Mouse (Mus musculus) left cerebral cortex, postnatal 14 days (tissue): Measurements from ENCODE around the gene Olfr521. TPM values are rescaled to one million over a fixed set of nuclear protein-coding genes. Genes with fewer than 3 reads are reported as not detected.
"Not testable (repeated sequence)": the region's sequence is repeated elsewhere in the genome, so short reads cannot be mapped to it uniquely, and the experiment has no call there.

ENCODE experiments used
- DNase-seq, 2 experiments: peaks; one replicate each; pipeline ENCODE4 v3.0.0; 2021 to 2022; ENCODE audit warnings: low spot score in 2 of 2, mixed read lengths in 1 of 2
- intact Hi-C: fragments of 180-260 bp; cut with DNase I; formaldehyde crosslinking; loops from one replicate; pipeline ENCODE4 v1.15.1; 2025
- long read RNA-seq, 2 experiments: library from polyadenylated mRNA; stranded (forward); transcript quantifications; one replicate each; pipeline ENCODE4 v2.0.0; 2021
- total RNA-seq, 2 experiments: library from RNA; stranded (reverse); gene quantifications; 2 replicates each; pipeline ENCODE4 v1.2.3; 2021

Gene Olfr521
- total RNA-seq, result not detected
- long read RNA-seq, experiment 1, result 0 reads
- long read RNA-seq, experiment 2, result 0 reads

GRCm38 (mm10) chr7:99763207-99763606 is at the start of gene Olfr521:
Gene Olfr521, plus strand, starts transcription at chr7:99763507.
- no peak for DNase-seq
- intact Hi-C loops, result no loop called here

DNA sequence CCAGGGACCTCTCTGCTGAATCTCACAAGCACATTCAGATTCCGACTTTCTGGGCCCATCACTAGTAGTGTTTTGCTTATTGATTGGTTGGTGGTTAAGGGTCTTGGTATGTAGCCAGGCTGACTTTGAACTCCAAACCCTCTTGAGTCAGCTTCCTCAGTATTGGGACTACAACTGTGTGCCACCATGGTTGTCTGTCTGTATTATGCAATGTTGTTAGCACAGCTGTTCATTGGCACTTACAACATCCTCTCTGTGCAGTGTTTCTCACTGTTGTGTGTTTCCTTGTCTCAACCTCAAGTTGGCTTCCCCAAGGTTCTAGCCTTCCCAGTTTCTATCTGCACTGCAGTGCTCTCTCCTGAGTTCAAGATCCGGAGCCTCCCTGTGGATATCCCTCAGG is 46.8 kb upstream of the Olfr521 start:
- intact Hi-C loops, result no loop called here

GRCm38 (mm10) chr7:99729973-99730372 is 33.3 kb upstream of the Olfr521 start, which contains the start of gene Olfr520:
Gene Olfr520, plus strand, starts transcription at chr7:99730273.
- intact Hi-C loops, result no loop called here

More for the DNA sequence above, 46.8 kb upstream of the Olfr521 start:
- DNase-seq, result no peak

GRCm38 (mm10) chr7:99734612-99735011 is 28.7 kb upstream of the Olfr521 start:
- intact Hi-C loops, result no loop called here
- no peak for DNase-seq

More at GRCm38 (mm10) chr7:99729973-99730372, 33.3 kb upstream of the Olfr521 start, which contains the start of gene Olfr520:
- no peak for DNase-seq

GRCm38 (mm10) chr7:99735491-99735890 is 27.8 kb upstream of the Olfr521 start:
- intact Hi-C loops, DNase-seq: not testable (repeated sequence)

GRCm38 (mm10) chr7:99739276-99739675 is 24.0 kb upstream of the Olfr521 start:
- DNase-seq, result peak; percentile 19 to 45

DNA sequence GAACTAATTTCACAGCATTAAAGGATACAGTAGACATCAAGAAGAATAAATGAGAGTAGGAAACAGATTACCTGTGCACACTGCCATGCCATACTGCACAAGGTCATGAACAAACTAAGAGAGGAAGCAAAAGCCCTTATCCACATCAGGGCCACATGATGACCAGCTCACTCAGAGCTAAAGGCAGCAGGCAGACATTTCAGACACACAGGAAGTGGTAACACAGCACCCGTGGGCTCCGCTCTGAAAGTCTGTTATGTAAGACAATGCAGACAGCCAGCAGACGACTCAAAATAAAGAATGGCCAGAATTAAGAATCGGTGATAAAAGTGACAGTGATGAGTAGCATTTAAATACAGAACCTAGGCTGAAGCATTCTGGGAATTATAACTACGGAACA is 18.1 kb downstream of the Olfr521 start:
- peak; percentile 6 to 29 for DNase-seq
- intact Hi-C loops, result no loop called here

More at GRCm38 (mm10) chr7:99739276-99739675, 24.0 kb upstream of the Olfr521 start:
- intact Hi-C loops, result no loop called here

DNA sequence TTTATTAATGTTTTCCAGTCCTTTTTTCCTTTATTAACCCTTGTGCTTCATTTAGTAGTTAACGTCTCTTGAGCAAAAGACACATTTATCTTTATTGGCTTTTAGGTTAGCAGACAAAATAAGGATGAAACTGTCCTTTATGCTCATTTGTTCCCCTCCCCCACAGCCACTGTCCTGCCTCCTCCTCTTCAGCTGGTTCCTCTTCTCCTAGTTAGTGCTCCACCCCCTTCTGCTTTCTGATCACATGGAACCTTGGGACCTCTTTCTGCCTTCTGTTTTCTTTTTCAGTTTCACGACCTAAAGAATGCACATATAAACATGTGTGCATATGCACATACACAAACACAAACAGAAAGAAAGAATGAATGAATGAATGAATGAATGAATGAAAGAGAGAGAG is 18.6 kb downstream of the Olfr521 start:
- intact Hi-C loops, result no loop called here
- no peak for DNase-seq

DNA sequence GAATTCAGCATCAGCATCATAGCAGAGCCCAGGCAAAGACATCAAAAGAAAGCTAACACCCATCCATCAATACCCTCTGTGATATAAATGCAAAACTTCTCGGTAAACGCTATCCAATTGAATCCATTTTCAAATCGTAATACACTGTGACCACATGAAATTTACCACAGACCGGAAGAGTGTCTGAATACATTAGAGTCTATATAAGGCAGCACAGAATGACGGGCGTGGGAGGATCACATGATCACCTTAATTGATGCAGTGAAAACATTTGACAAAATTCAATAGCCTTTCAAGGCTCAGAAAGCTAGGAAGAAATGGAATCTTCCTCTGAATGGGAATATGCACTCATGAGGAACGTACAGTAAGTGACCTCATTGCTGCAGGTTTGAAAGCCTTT is 20.1 kb downstream of the Olfr521 start:
- DNase-seq, result peak; percentile 38 to 72
- intact Hi-C loops, result no loop called here

DNA sequence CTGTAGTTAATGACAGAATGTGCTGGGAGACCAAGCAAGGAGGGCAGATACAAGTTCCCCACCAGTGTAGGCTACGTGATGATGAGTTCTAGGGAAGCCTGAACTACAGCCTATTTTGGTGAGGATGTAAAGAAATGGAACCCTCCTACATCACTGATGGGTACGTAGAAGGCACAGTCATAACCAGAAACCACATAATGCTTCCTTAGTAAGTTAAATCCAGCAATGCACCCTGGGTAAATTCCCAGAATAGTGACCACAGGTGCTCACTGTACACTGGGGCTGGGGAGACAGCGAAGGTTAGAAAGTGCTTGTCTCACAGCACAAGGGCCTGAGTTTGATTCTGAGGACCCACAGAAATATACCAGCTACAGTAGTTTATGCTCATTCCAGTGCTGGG is 22.2 kb downstream of the Olfr521 start:
- intact Hi-C loops, result no loop called here
- no peak for DNase-seq

- DNase-seq, result no peak
- intact Hi-C loops, result no loop called here
Measured at GRCm38 (mm10) chr7:99786774-99787173, 23.5 kb downstream of the Olfr521 start.

DNA sequence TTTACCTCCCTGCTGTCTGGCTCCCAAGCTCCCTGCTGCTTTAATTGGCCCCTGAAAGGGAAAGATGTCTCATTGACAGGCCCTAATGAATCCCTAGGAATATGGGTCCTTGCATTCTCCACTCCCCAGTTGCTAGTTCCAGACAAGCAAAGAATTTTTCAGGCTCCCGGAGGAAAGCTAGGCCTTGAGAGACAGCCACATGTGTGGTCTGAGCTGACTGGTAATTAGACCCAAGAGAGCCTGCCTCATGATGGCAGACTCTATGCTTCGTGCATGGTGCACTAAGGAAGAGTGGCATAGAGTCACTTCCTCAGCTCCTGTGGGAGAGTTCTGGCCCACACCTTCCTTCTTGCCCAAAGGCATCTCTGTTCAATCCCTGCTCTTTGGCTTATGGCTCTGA is 24.6 kb downstream of the Olfr521 start:
- intact Hi-C loops, result no loop called here
- DNase-seq, result no peak

GRCm38 (mm10) chr7:99788563-99788962 is 25.3 kb downstream of the Olfr521 start:
- DNase-seq, result no peak
- intact Hi-C loops, result no loop called here

DNA sequence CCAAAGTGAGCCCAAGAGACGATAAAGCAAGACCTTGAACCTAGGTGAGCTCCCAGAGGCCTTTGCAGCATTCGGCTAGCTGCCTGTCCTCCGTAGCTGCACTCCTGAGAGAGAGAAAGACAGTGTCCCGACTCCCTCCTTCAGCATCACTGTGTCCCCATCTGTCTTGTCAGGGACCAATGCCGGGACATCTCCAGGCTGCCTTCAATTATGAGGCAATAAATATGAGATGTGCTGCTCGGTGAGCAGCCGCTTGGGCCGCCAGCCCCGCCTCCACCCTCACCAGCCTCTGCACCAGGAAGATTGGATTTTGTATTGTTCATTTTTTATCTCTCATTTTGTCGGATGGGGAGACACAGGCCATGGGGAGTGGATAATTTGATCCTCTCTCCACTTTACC is 27.5 kb downstream of the Olfr521 start:
- DNase-seq, result no peak
- intact Hi-C loops, result no loop called here

GRCm38 (mm10) chr7:99794096-99794495 is 30.8 kb downstream of the Olfr521 start:
- intact Hi-C loops, result no loop called here
- DNase-seq, result no peak

- DNase-seq, result peak; percentile 17 to 42
- intact Hi-C loops, result loop anchor here (5.0 kb wide), 1 partner anchor 288 kb away; no protein-coding TSS in a partner anchor
Measured at GRCm38 (mm10) chr7:99795192-99795981, 32.1 kb downstream of the Olfr521 start.

GRCm38 (mm10) chr7:99796471-99796870 is 33.2 kb downstream of the Olfr521 start:
- intact Hi-C loops, result loop anchor here (5.0 kb wide), 1 partner anchor 289 kb away; no protein-coding TSS in a partner anchor
- no peak for DNase-seq

DNA sequence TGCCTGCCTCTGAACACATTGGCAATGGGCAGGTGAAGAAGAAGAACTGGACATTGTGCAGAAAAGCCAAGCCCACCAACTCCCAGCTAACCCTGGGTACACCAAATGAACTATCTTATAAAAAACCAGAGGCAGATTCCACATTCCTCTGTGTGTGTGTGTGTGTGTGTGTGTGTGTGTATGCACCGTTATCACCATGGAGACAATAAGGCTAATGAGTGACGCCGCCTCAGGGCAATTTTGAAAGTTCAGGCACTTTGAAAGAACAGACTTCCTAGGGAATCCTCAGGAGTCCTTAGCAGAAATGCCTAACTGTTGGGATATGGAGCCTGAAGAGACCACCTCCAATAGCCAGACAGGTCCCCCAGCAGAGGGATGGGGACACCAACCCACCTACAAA is 34.0 kb downstream of the Olfr521 start:
- no peak for DNase-seq
- intact Hi-C loops, result loop anchor here (5.0 kb wide), 1 partner anchor 290 kb away; no protein-coding TSS in a partner anchor

DNA sequence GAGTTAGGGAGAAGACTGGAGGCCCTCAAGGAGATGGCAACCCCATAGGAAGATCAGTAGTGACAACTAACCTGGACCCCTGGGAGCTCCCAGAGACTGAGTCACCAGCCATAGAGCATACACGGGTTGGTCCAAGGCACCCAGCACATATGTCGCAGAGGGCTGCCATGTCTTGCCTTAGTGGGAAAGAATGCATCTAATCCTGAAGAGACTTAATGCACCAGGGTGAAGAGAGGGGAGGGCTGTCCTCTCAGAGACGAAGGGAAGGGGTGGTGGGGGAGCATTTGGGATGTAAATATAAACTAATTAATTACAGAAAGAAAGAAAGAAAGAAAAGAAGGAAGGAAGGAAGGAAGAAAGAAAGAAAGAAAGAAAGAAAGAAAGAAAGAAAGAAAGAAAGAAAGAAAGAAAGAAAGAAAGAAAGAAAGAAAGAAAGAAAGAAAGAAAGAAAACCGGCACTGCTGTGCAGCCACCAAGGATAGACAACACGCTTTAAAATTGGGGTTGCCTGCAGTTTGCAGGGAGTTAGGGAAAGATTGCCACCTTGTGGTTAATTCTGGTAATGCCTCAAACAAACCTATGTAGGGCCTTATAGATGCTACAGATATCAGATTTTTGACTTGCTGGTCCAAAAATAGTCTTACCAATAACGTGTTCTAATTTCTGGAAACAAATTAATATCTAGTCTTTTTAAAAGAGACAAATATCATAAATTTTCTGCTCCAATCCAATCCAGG is 34.8 kb downstream of the Olfr521 start:
- DNase-seq, result peak; percentile 85 to 92
- intact Hi-C loops, result loop anchor here (2.0 to 5.0 kb wide), 3 partner anchors 139 to 291 kb away; no protein-coding TSS in a partner anchor

GRCm38 (mm10) chr7:99799118-99799517 is 35.8 kb downstream of the Olfr521 start:
- intact Hi-C loops, result loop anchor here (2.0 to 5.0 kb wide), 3 partner anchors 140 to 292 kb away; no protein-coding TSS in a partner anchor
- DNase-seq, result no peak
